15 mouse cellular contexts compared by ENCODE assay signal in the genomic region with DNA sequence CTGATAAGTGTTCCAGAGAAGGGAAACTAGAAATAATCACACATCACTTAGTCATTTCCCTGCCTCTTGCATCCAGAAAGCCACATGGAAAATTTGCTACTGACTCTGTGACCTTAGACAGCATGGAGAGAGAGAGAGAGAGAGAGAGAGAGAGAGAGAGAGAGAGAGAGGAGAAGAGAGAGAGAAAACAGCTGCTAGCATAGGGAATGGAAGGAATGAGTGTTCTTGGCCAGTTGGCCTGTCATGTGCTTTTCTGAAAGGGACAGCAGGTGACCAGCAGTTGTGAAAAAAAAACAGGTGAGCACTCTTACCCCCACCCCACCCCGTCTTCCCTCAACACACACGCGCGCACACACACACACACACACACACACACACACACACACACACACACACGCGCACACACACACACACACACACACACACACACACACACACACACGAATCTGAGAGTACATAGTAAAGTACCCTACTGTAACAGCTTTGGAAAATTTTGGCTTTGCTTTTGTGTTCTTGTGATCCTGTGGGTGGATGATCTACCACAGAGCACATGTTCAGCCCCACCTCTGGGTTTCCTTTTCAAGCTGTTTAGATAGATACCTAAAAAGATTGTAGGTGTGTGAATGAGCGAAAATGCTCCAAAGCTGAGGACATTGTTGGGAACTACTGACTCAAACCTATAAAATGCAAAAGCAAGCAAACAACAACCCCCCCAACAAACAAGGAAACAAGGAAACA. TPM values are rescaled to one million over a fixed set of nuclear protein-coding genes. Genes with fewer than 3 reads are reported as not detected.
DNase-seq lines count a peak whose midpoint lies in the region; ATAC-seq lines count a peak whose summit lies in the region.
"Had no signal": no experiment of that assay in that cellular context is flagged by ENCODE, and none has a peak within 500 bp of the region (broad histone marks: within the 10 kb centered on the region; RNA-seq: fewer than 3 reads in every experiment).

No protein-coding gene starts in this region.

- H3K27me3 ChIP-seq in heart, embryonic 12.5 days (replicated peaks): no peaks in the 10 kb centered on the region
- no peaks in the 10 kb centered on the region for H3K27me3 ChIP-seq in heart, embryonic 11.5 days (ENCODE audit: control insufficient read depth, insufficient read depth, low read length)
- H3K27me3 ChIP-seq: forebrain, embryonic 12.5 days; liver, embryonic 15.5 days; neural tube, embryonic 13.5 days; Patski had no signal

- H3K27ac ChIP-seq in heart, embryonic 12.5 days (ENCODE audit: poor library complexity, severe bottlenecking): 0 out of 2 replicates have a peak overlapping the region, but pooled peaks have one; percentile 25
- no peak overlapping the region for H3K27ac ChIP-seq in heart, embryonic 11.5 days (ENCODE audit: low read depth, low read length)
- H3K27ac ChIP-seq: forebrain, embryonic 12.5 days; liver, embryonic 15.5 days; neural tube, embryonic 13.5 days had no signal

- DNase-seq in 416B (ENCODE audit: low read depth): peak; percentile 3
- DNase-seq in CD4-positive, CD25-positive, alpha-beta regulatory T cell, adult 2 months (ENCODE audit: low read depth, low spot score): peak; percentile 32
- DNase-seq in cerebellum, postnatal 25 days: no peak
- no peak for DNase-seq in thymus, postnatal 4 days
- DNase-seq: adrenal gland, postnatal 36 days; cerebellum, adult 9-11 months; thymus, postnatal 14 days had no signal

- no peak overlapping the region for H3K4me2 ChIP-seq in heart, embryonic 12.5 days
- H3K4me2 ChIP-seq in heart, embryonic 11.5 days: no peak overlapping the region
- H3K4me2 ChIP-seq: forebrain, embryonic 12.5 days; liver, embryonic 15.5 days; midbrain, embryonic 11.5 days; neural tube, embryonic 13.5 days had no signal

- WGBS in heart, embryonic 12.5 days: 95% methylated on average over 6 of the region's 8 CpGs
- WGBS in heart, embryonic 11.5 days (ENCODE audit: insufficient replicate concordance): 68% methylated on average over 8 of the region's 8 CpGs

- no peak overlapping the region for H3K4me3 ChIP-seq in heart, embryonic 12.5 days
- H3K4me3 ChIP-seq in heart, embryonic 11.5 days (ENCODE audit: low read depth, low read length): no peak overlapping the region
- H3K4me3 ChIP-seq: forebrain, embryonic 12.5 days; liver, embryonic 15.5 days; neural tube, embryonic 13.5 days had no signal

- H3K36me3 ChIP-seq in heart, embryonic 12.5 days: peaks cover 5% of the 10 kb centered on the region; the same call in 1 of the 2 replicates
- no peaks in the 10 kb centered on the region for H3K36me3 ChIP-seq in heart, embryonic 11.5 days (ENCODE audit: control insufficient read depth, insufficient read depth, low read length)
- H3K36me3 ChIP-seq: forebrain, embryonic 12.5 days; neural tube, embryonic 13.5 days had no signal

- H3K9me3 ChIP-seq in heart, embryonic 12.5 days (replicated peaks): no peaks in the 10 kb centered on the region
- no peaks in the 10 kb centered on the region for H3K9me3 ChIP-seq in heart, embryonic 11.5 days (replicated peaks; ENCODE audit: control insufficient read depth, low read length)
- H3K9me3 ChIP-seq: forebrain, embryonic 12.5 days; liver, embryonic 15.5 days; neural tube, embryonic 13.5 days had no signal

- peaks cover 16% of the 10 kb centered on the region for H3K4me1 ChIP-seq in heart, embryonic 12.5 days (replicated peaks)
- H3K4me1 ChIP-seq in heart, embryonic 11.5 days (ENCODE audit: control insufficient read depth, insufficient read depth, low read length): no peaks in the 10 kb centered on the region
- H3K4me1 ChIP-seq: forebrain, embryonic 12.5 days; neural tube, embryonic 13.5 days had no signal

- no peak for ATAC-seq in heart, embryonic 12.5 days (ENCODE audit: insufficient number of reproducible peaks, low FRiP score)
- ATAC-seq in heart, embryonic 11.5 days (replicated peaks; ENCODE audit: insufficient number of reproducible peaks, low FRiP score, low TSS enrichment): no peak
- ATAC-seq in inflammation-experienced regulatory T-cells, adult 6 months: peak; percentile 69
- ATAC-seq: Patski had no signal

- H3K9ac ChIP-seq in heart, embryonic 12.5 days: no peak overlapping the region
- no peak overlapping the region for H3K9ac ChIP-seq in heart, embryonic 11.5 days (ENCODE audit: low read depth, low read length)
- H3K9ac ChIP-seq: forebrain, embryonic 12.5 days; liver, embryonic 15.5 days; neural tube, embryonic 13.5 days had no signal

RNA-seq across cellular contexts. Expression of gene Plpp1, which starts 23.5 kb away (rescaled TPM):
- polyA plus RNA-seq in heart, embryonic 12.5 days (2016; fragmentation: Nextera tagmentation; extraction: Ambion mirVana): 46.9 and 49.0 TPM in 2 replicates
- polyA plus RNA-seq in heart, embryonic 11.5 days (2014; fragmentation: Nextera tagmentation; extraction: Ambion mirVana): 37.3 and 41.7 TPM in 2 replicates
- 1 to 10 TPM in 2 of 3 experiments, under 1 TPM in 1; 0.94 to 5.9 (median 1.2) TPM for polyA plus RNA-seq in inflammation-experienced regulatory T-cells, adult 6 months (2017; shearing (Covaris generic))

Comparison
In these comparisons a context has a peak if more than half of its experiments do, and no peak if none do; other contexts are left out.
1. DNase-seq: peak in 416B (single experiment) and CD4-positive, CD25-positive, alpha-beta regulatory T cell, adult 2 months (single experiment); none in cerebellum, postnatal 25 days (0 of 2) and thymus, postnatal 4 days (single experiment).